Mouse (Mus musculus): ENCODE data around the gene Prkcb.

GRCm38 (mm10) chr7:122353329-122353728 lies 64.8 kb downstream of the Prkcb start:
- TF ChIP-seq CTCF (IDR thresholded peaks at IDR 0.05; ENCODE audit: borderline replicate concordance, extremely low read depth, insufficient read depth, insufficient read length) (no peak), POLR2A (IDR thresholded peaks at IDR 0.05; ENCODE audit: borderline replicate concordance, extremely low read depth, insufficient read depth, insufficient read length, poor library complexity, severe bottlenecking) (no peak)
